Mouse (Mus musculus) left cerebral cortex, postnatal 14 days (tissue): ENCODE data around the gene Hira. TPM values are rescaled to one million over a fixed set of nuclear protein-coding genes. Genes with fewer than 3 reads are reported as not detected.
"Not testable (repeated sequence)": the region's sequence is repeated elsewhere in the genome, so short reads cannot be mapped to it uniquely, and the experiment has no call there.

ENCODE experiments used
- DNase-seq, 2 experiments: peaks; one replicate each; pipeline ENCODE4 v3.0.0; 2021 to 2022; ENCODE audit warnings: low spot score in 2 of 2, mixed read lengths in 1 of 2
- intact Hi-C: fragments of 180-260 bp; cut with DNase I; formaldehyde crosslinking; loops from one replicate; pipeline ENCODE4 v1.15.1; 2025
- total RNA-seq, 2 experiments: library from RNA; stranded (reverse); gene quantifications; 2 replicates each; pipeline ENCODE4 v1.2.3; 2021

The Hira gene
- total RNA-seq, 2 experiments from 2014 or later: 74.4 to 86.5 TPM

DNA sequence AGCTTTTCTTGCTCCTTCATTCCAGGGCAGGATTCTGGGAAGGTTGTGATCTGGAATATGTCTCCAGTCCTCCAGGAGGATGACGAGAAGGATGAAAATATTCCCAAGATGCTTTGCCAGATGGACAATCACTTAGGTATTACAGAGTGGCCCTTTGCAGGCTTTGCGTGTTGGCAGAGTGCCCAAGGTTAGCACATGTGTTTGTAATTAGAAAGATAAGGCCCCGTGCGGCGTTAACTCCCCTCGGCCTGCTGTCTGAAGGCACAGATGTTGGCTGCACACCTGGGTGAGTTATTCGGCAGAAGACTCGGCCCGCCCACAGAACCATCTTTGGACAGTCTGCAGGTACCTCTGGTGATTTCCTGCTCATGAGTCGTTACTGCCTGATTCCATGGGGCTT lies 19.6 kb downstream of the Hira start:
- intact Hi-C loops: no loop called here
- DNase-seq: no peak

DNA sequence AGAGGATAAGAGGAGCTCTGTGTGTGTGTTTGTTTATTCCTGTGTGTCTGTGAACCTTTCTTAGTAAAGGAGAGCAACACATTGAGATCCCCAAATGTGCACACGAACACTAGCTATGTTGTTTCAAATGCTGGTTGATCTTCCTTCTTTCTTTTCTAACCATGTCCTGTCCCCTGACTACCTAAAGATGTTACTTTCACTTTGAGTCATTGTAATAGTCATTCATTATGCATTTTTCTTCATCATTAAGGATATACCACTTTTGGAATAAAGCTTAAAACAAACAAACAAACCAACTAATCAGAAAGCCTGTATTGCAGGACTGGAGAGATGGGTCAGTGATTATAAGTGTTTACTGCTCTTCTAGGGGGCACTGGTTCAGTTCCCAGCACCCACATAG lies 28.8 kb downstream of the Hira start:
- no peak for DNase-seq
- intact Hi-C loops: no loop called here

DNA sequence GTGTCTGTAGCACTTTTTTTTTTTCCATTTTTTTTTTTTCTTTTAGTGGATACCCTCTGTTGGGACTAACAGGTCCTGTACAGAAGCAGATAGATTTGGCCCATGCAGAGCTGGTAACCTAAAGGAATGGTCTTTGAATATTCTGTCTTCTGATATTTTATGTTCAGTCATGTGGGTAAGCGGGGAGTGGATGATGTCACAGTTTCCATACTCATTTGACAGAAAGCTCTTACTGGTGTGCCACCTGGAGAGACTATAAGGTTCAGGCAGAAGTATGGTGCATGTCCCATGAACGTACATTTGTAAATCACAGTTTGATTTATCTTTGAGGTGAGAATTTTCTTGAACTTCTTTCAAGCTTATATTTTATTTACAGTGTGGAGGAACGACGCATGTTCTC lies 39.2 kb downstream of the Hira start:
- DNase-seq: no peak
- intact Hi-C loops: no loop called here

DNA sequence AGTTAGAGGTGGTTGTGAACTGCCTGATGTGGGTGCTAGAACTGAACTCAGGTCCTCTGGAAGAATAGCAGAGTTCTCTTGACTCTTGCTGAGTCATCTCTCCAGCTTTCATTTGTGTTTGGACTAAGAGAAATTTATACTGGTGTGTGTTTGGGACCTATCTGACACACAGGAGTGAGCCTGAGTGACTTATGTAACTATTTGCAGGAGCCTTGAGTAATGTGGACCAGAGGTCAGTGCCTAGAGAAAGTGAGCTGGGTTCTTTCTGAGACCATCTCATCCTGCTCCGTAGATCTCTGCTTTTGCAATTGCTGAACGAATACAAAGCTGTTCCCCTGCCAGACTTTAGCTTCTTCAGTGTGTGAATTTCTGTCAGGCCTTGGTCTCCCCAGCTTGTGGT lies 44.9 kb downstream of the Hira start:
- intact Hi-C loops: no loop called here
- DNase-seq: no peak

DNA sequence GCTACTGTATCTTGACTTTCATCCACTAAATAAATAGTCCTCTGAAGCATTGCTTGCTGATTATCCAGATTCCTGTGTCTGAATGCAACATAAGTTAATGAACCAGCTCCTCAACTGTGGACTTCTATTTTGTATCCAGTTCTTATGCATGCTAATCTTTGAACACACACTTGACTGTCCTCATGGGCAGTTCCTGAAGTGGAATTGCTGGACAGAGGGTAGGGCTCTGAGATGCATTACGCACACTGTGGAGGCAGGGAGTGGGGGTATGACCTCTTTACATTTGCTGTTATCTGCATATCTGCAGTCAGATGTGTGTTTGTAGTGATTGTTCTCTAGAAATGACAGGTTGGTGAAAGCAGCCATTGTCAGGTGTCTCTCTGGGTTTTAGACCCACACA lies 51.1 kb downstream of the Hira start:
- no peak for DNase-seq
- intact Hi-C loops: no loop called here

DNA sequence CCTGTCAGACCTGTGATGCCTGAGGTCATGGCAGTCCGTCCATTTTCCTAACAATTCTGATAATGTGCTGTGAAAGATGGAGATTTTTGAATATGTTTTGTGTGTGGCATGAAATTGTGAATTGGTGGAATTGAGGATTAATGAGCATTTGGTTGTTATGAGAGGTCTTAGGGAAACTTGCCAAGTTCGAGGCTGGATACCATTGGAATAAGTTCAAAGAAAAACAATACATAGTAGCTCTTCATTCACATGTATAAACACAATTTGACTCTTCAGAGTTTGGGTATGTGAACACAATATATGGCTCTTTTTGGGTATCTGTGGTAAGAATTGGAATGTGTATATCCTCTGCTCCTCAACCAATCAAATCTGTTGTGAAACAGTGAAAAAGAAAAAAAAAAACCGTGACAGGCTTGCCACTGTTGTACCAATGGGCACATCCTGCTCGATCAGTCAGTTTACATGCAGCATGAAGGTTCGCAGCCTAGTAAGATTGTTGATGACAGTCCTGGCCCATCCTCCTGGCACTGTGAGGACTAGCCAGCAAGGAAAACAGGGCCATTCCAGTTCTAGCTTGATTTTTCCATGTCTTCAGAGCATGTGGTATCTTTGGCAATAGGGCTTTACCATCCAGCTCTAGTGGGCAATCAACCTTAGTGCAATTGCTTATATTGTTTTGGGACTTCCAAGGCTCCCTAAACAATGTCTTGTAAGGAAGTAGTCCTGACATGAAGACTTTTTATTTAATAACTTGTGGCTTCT lies 61.7 kb downstream of the Hira start:
- intact Hi-C loops: no loop called here
- DNase-seq: no peak

DNA sequence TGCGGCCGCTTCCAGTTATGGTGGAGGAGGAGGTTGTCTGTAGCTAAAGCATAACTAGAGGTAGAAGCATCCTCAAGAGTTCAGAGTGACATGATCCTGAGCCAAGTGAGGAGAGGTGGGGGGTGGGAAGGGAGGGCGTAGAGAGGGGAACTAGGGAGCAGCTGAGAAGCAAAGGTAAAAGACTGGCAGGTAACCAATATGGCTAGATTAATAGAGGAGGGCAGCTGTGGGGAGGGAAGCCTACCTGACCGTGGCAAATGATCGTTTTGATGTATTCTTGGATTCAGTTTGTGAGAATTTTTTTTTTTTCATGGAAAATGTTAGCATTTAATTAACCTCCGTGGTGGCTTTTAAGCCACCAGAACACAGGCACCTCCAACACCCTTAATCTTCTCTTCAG lies 67.1 kb downstream of the Hira start:
- no peak for DNase-seq

DNA sequence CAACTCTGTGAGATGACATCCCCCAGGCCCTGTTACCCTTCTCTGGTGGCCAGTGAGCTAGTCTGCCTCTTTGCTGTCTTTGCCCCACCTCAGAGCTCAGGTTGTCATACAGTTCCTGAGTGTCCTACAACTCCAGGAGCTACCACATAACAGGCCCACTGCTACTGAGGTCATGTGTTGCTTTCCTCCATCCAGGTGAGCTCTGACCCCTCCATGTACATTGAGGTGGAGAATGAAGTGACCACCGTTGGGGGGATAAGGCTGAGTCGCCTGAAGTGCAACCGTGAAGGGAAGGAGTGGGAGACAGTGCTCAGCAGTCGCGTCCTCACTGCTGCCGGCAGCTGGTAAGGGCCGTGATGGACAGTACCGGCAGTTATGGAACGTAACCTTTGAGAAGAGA lies 72.1 kb downstream of the Hira start:
- intact Hi-C loops: no loop called here
- DNase-seq: no peak

More for the DNA sequence above, 67.1 kb downstream of the Hira start:
- intact Hi-C loops: no loop called here

DNA sequence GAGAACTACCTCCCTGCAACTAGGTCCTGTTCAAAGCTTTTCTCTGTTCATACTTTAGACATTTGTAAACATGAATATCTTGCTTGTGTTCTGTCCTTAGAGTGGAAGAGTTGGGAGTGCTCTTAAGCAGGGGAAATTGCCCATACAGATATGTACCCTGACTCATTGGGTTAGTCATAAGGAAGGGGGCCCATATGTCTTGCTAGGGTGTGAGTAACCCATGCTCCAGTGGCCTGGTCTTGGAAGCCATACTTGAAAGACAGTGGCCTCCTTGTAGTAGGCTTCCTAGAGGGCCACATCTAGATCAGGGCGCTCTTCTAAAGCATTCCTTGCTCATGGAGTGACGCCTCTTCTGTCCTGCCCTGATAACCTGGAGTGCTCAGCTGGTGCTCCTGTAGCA lies 73.5 kb downstream of the Hira start:
- intact Hi-C loops: no loop called here
- DNase-seq: no peak

DNA sequence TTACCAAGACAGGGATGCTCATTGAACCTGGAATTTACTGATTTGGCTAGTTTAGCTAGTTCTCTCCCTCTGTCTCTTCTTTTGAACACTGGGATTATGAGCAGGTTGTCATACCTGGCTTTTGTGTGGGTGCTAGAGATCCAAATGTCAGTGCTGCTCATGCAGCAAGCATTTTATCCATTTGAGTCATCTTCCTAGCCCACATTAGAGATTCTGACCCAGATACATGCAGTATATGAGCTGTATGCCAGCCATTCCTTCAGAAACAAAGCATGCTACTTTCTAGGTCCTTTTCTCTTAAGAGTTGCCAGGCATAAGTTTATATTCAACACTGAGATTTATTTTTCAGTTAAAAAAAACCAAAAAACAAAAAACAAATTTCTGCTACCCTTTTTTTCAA lies 76.0 kb downstream of the Hira start:
- intact Hi-C loops: no loop called here
- no peak for DNase-seq

DNA sequence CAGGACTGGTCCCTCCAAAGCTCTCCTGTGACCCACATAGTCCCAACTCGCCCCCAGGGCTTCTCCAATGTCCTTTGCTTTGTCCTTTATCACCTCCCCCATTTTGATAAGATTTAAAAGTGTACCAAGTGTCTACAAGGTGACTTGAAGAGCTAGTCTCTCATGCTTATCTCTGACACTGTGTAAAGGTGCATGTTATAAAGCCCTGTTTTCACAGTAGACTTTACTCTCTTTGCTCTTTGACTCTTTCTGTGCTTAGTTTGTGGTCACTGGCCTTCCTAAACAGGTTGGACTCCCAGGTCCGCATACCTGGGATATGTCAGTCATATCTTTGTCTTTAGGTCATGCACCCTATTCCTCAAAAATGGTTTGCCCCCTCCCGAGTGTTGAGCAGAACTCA lies 78.2 kb downstream of the Hira start:
- DNase-seq: no peak
- intact Hi-C loops: no loop called here

DNA sequence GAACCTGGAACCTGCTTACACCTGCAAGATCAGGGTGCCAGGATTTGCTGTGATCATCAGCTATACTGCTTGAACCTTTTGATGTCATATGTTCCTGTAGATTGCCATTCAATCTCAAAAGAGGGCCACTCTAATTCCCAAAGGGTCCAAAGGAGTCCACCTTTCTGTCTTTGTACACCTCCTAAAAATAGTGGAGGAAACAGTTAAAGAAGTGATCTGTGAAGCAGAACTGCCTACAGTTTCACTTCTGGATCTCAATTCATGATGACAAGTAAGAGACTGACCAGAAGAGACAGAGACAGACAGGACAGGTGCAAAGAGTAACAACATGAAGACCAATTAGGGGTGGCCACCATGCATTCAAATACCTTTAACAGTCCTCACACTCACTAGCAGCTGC lies 86.6 kb downstream of the Hira start:
- intact Hi-C loops: no loop called here
- no peak for DNase-seq

DNA sequence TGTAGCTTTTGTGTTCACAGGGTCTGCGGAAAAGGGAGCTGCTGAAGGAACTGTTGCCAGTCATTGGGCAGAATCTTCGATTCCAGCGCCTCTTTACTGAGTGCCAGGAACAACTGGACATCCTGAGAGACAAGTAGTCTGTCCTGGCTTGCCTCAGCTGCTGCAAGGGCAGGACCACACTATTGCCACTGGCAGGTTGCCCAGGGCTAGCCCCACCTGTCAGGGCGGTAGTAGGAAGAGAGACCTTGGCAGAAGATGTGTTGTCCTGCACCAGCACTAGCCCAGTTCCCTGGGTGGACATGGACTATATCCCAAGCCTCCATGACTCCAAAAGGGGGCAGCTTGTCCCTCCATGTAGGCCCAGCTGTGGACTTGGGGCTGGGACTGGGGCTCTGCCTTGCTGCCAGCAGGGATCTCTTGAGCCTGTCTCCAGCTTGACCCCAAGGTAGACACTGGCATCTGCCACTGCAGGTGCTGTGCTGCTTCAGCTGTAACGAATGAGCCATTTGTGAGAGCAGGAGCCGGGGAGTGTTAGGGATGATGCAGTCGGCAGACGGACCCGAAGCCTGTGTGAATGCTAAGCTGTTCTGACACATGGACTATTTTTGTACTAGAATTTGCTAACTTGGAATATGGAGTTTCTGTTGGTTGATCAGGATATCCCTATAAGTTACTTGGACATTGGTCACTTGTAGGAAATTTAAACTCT lies 92.7 kb downstream of the Hira start:
- intact Hi-C loops: no loop called here
- DNase-seq: peak in 1 of 2 experiments; percentile 43

DNA sequence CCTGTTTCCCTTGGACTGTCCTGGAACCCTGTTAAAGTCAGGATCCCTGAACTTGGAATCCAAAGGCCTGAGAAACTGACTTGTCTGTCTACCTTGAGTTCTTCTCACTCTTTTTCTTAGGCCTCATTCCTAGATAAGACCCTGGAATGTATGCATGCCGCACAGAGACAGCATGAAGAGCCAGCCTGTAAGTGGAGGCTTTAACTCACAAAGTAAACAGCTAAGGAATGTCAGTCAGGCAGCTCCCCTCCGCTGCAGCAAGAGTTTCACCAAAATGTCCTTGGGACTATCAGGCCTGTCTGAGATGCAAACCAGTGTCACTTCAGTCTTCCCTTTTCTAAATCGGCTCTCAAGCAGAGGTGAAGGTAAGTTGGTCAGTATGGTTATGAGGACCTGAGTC lies 94.0 kb downstream of the Hira start:
- DNase-seq: no peak
- intact Hi-C loops: no loop called here

DNA sequence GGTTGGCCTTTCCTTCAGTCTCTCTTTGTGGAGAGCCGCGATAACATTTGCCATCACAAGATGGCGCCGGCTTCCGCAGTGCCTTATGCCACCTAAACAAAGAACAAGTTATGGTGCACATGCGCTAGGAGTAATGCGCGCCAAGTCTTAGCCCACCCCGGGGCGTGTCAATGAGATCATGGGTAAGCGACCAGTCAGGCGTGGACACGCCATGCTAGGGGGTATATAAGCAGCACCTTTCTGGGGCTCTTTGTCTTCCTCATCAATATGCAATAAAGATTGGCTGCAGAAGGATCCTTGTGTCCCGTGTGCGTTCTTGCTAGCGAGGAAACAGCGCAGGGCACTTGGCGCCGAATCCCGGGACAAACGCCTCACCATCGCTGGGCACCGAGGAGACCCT lies 98.8 kb downstream of the Hira start:
- intact Hi-C loops, DNase-seq: not testable (repeated sequence)

DNA sequence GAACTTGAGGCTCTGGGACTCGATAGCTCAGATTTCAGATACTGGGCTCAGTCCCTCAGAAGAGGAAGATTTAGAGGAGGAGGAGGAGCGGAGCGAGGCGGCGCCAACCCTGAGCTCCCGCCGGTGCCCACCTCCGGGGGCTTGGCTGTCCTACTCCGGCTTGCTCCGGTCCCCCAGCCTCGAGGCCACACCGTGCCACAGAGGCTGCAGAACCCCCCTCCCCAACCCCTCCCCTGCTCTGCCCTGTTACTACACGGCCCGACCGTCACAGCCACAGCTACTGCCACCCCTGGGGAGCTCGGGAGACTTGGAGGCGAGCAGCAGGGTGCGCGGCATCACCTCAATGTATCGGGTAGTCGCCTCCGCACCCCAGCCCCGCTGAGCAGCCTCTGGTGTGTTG lies 99.5 kb downstream of the Hira start:
- intact Hi-C loops: no loop called here
- no peak for DNase-seq

DNA sequence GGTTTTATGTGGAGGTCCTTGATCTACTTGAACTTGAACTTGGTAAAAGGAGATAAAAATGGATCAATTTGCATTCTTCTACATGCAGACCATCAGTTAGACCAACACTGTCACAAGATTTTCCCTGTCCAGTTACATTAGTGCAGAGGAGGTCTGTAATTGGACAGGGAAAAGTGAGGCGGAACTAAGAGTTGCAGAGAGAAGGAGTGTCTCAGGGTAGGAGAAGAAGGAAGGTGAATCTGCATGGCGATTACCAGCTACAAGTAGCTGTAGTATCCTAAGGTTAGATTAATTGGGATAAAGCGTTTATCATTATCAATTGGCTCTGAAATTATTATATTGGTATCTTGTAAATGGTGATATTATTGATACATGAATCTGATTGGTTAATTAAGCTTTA lies 109.5 kb downstream of the Hira start:
- intact Hi-C loops: no loop called here
- DNase-seq: no peak

DNA sequence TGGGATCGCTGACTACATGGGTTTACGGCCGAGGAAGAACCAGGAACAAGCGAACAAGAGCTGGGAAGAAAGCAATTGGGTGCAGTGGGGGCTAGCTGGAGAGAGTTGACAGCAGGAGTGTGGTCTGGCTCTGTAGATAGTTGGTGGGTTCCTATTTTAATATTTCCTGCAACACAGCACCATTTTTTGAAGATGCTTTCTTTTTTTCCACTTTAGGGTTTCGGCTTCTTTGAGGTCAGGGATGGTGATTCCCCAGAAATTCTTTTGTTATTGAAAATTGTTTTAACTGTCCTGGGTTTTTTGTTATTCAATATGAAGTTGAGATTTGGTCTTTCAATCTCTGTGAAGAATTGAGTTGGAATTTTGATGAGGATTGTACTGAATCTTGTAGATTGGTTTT lies 110.0 kb downstream of the Hira start:
- intact Hi-C loops: no loop called here
- no peak for DNase-seq

DNA sequence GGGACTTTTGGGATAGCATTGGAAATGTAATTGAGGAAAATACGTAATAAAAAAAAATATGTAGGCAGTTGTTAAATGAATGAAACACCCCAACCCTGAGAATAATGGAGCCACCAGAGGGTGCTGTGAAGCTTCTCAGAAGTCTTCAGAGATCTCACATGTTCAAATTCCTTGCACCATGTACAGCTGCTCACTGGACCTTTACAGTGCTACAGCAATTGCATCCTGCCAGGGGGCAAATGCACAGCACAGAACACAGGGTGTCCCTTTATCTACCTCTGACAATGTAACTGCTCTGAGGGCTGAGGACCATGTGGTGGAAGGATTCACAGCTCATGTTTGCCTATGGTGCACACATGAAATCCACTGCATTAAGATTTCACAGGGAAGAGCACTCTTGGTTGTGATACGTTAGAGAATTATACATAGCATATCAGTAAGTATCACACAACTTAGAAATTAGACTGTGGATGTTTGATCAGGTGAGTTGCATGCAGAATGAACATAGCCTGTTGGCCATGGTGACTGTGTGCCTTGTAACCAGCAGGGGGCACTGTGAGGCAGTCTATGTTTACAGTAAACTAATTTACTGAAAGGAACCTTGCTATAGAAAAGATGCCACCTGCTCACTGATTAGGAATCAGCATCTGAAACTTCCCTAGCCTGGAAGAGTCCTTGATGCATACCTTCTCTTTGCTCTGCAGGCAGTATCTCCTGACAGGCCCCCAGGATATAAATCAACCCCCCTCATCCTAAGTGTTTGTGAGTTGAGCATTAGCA lies 126.0 kb downstream of the Hira start:
- DNase-seq, intact Hi-C loops: not testable (repeated sequence)

DNA sequence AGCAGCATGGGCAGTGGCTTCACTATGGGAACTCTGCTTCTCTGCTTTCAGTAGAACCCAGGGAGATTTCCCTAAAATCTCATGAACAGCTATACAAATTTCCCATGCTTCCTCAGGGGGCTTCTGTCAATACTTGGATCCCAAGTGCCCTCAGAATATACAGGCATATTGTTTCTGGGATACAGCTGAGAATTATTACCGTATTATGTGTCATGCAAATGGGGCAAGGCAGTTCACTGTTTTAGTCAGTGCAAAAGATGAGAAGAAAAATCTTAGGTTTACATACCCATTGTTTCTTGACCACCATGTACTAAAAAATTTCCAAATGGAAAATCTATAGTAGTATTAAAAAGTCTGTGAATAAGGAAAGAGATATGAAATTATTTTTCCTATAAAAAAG lies 126.9 kb downstream of the Hira start:
- intact Hi-C loops: no loop called here
- no peak for DNase-seq

DNA sequence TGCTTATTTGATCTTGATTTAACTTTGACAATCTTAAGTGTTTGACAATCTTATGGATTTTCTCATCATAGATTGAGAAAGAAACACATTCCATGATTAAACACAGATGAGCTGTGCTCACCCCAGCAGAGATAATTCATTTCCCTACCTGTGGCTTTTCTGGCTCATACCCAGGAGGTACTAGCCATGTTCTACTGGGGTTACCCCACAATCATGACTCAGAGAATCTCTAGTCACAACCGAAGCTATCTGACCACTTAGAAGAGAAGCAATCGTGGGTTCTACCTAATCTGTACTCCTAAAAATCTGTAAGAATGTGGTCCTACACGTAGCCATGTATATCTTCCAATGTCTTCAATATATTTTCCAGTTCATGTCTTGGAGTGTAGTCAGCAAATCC lies 128.5 kb downstream of the Hira start:
- intact Hi-C loops: no loop called here
- DNase-seq: no peak
